Mouse (Mus musculus): Measurements from ENCODE around the gene Kansl1l. TPM values are rescaled to one million over a fixed set of nuclear protein-coding genes. Genes with fewer than 3 reads are reported as not detected.

The Kansl1l gene
- polyA plus RNA-seq, 1 experiment from 2014 or later, result 16.1 TPM

DNA sequence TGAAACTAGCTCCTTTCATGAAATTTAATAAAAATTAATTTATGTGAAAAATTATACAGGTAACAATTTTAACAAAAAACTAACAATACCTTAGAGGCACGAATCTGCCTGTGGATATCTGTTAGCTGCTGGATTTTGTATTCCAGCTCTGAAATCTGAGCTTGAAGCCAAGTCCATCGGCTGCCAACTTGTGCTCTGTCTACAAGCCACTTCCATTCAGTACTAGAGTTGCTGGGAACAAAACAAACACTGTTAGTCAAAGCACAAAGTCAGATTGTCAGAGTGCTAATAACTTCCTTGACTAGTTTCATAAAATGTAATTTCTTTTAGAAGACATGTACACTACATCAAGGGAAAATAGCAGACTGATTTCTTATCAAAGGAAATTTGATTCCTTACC, 39.5 kb downstream of the Kansl1l start:
- H3K36me3 ChIP-seq (ENCODE audit: control insufficient read depth, insufficient read depth, low read length), result no peaks in the 10 kb centered on the region; the same call in 1 of the 2 replicates
- no peak overlapping the region for H3K4me3 ChIP-seq (ENCODE audit: low read depth, low read length)
- no peaks in the 10 kb centered on the region for H3K4me1 ChIP-seq (ENCODE audit: control insufficient read depth, insufficient read depth, low read length)
- H3K27ac ChIP-seq (ENCODE audit: low read length), result no peak overlapping the region
- H3K4me2 ChIP-seq (replicated peaks; ENCODE audit: low read depth, low read length), result no peak overlapping the region
- ATAC-seq (ENCODE audit: insufficient number of reproducible peaks, insufficient read depth, low FRiP score, low read depth), result no peak
- 56% methylated on average over 2 of the region's 2 CpGs for WGBS
- H3K9me3 ChIP-seq (ENCODE audit: control insufficient read depth, low read depth, low read length), result no peaks in the 10 kb centered on the region
- no peaks in the 10 kb centered on the region for H3K27me3 ChIP-seq (ENCODE audit: control insufficient read depth, insufficient read depth, low read length)
- no peak overlapping the region for H3K9ac ChIP-seq (replicated peaks; ENCODE audit: low read depth, low read length)

DNA sequence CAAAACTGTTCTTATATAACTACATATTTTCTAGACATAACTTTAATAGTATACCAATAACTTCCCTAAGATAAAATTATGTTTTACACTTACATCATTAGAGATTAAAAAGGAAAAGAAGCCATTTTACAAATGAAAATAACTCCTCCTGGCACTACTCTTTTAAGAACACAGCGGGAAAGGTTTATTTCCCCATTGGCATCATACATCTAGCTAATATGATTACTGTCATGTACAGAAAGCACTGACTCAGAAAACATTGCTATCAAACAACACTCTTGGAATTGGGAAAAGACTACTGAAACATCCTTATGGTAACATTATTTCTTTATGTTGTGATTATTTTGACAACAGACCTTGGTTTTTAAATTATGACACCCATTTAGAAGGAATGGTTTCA, 48.6 kb downstream of the Kansl1l start:
- Histone ChIP-seq H3K9ac (replicated peaks; ENCODE audit: low read depth, low read length) (no peak overlapping the region), H3K36me3 (ENCODE audit: control insufficient read depth, insufficient read depth, low read length) (peaks cover 5% of the 10 kb centered on the region)
- WGBS, result 93% methylated on average over 1 of the region's 1 CpGs

GRCm38 (mm10) chr1:66730581-66730980, 86.8 kb downstream of the Kansl1l start:
- Histone ChIP-seq H3K27ac (ENCODE audit: low read length) (no peak overlapping the region), H3K4me1 (ENCODE audit: control insufficient read depth, insufficient read depth, low read length) (no peaks in the 10 kb centered on the region), H3K9me3 (ENCODE audit: control insufficient read depth, low read depth, low read length) (no peaks in the 10 kb centered on the region), H3K27me3 (ENCODE audit: control insufficient read depth, insufficient read depth, low read length) (no peaks in the 10 kb centered on the region), H3K9ac (replicated peaks; ENCODE audit: low read depth, low read length) (no peak overlapping the region), H3K36me3 (ENCODE audit: control insufficient read depth, insufficient read depth, low read length) (peaks cover 15% of the 10 kb centered on the region), H3K4me3 (ENCODE audit: low read depth, low read length) (no peak overlapping the region), H3K4me2 (replicated peaks; ENCODE audit: low read depth, low read length) (no peak overlapping the region)
- no peak for ATAC-seq (ENCODE audit: insufficient number of reproducible peaks, insufficient read depth, low FRiP score, low read depth)
- whole genome bisulfite sequencing, result 75% methylated on average over 1 of the region's 1 CpGs

More for the DNA sequence above, 48.6 kb downstream of the Kansl1l start:
- H3K27me3 ChIP-seq (ENCODE audit: control insufficient read depth, insufficient read depth, low read length), result no peaks in the 10 kb centered on the region
- no peak overlapping the region for H3K27ac ChIP-seq (ENCODE audit: low read length)
- no peak overlapping the region for H3K4me2 ChIP-seq (replicated peaks; ENCODE audit: low read depth, low read length)
- ATAC-seq (ENCODE audit: insufficient number of reproducible peaks, insufficient read depth, low FRiP score, low read depth), result no peak
- H3K4me1 ChIP-seq (ENCODE audit: control insufficient read depth, insufficient read depth, low read length), result no peaks in the 10 kb centered on the region
- H3K9me3 ChIP-seq (ENCODE audit: control insufficient read depth, low read depth, low read length), result no peaks in the 10 kb centered on the region
- H3K4me3 ChIP-seq (ENCODE audit: low read depth, low read length), result no peak overlapping the region

- ATAC-seq (ENCODE audit: insufficient number of reproducible peaks, insufficient read depth, low FRiP score, low read depth), result no peak
- 98% methylated on average over 3 of the region's 3 CpGs for whole genome bisulfite sequencing
- Histone ChIP-seq H3K36me3 (ENCODE audit: control insufficient read depth, insufficient read depth, low read length) (peaks cover 17% of the 10 kb centered on the region), H3K4me3 (ENCODE audit: low read depth, low read length) (no peak overlapping the region), H3K9ac (replicated peaks; ENCODE audit: low read depth, low read length) (no peak overlapping the region), H3K4me1 (ENCODE audit: control insufficient read depth, insufficient read depth, low read length) (no peaks in the 10 kb centered on the region), H3K27me3 (ENCODE audit: control insufficient read depth, insufficient read depth, low read length) (no peaks in the 10 kb centered on the region), H3K9me3 (ENCODE audit: control insufficient read depth, low read depth, low read length) (no peaks in the 10 kb centered on the region), H3K4me2 (replicated peaks; ENCODE audit: low read depth, low read length) (no peak overlapping the region), H3K27ac (ENCODE audit: low read length) (no peak overlapping the region)
Observed at GRCm38 (mm10) chr1:66712859-66713258, 104.5 kb downstream of the Kansl1l start.

DNA sequence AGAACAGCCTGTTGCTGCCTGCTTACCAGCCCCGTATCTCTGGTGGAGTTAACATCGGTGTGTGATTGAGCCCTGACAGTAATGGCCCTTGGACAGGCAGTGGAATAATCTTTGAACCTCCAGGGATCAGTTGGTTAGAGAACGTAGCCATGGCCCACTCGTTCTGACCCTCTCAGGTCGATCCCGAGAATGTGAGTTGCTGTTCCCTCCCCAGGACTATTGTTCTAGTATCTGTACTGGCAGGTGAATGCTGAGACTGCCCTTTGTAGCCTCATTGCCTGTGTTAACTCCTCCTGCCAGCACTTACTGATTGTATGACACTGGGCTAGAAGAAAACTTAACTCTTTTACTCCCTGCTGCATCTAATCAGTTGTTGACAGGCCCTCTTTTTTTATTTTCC, 112.8 kb downstream of the Kansl1l start:
- H3K27ac ChIP-seq (ENCODE audit: low read length), result no peak overlapping the region
- H3K4me2 ChIP-seq (replicated peaks; ENCODE audit: low read depth, low read length), result no peak overlapping the region
- no peak for ATAC-seq (ENCODE audit: insufficient number of reproducible peaks, insufficient read depth, low FRiP score, low read depth)
- H3K9me3 ChIP-seq (ENCODE audit: control insufficient read depth, low read depth, low read length), result no peaks in the 10 kb centered on the region
- no peaks in the 10 kb centered on the region for H3K27me3 ChIP-seq (ENCODE audit: control insufficient read depth, insufficient read depth, low read length)
- H3K4me3 ChIP-seq (ENCODE audit: low read depth, low read length), result no peak overlapping the region
- H3K4me1 ChIP-seq (ENCODE audit: control insufficient read depth, insufficient read depth, low read length), result 0 out of 2 replicates have a peak, but pooled peaks cover 6% of the 10 kb centered on the region
- no peak overlapping the region for H3K9ac ChIP-seq (replicated peaks; ENCODE audit: low read depth, low read length)
- no peaks in the 10 kb centered on the region; the same call in 1 of the 2 replicates for H3K36me3 ChIP-seq (ENCODE audit: control insufficient read depth, insufficient read depth, low read length)
- 65% methylated on average over 6 of the region's 6 CpGs for WGBS

DNA sequence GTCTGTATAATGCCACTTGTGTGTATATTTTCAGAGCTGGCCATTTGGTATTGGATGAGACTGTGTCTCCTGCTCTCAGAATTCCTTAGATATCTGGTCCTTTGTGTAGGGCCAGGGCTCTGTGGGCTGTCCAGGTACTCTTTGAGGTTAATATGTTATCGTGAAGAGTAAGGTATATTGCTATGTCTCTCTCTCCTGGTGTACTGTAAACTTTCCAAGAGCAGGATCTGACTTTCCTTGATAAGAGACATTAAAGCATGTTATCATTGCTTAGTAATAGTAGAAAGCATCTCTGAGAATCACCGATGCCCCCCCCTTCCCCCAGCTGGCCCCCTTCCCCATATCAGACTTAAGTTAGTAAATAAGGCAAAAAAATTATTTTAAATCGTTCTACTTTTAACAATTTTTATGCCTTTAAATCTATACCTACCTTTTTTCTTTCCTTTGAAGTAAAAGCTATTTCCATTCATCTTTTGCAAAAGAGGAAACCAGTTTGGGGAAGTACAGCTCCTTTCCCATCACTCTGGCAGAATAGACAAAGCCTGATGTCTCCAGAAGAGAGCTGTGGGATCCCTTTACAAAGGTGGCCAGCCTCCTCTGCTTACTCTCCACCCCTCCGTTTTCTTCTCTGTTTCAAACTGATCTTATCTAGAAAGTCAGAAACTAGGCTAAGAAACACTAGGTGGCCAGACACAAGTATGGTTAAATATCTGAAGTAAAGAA, 114.6 kb downstream of the Kansl1l start:
- Histone ChIP-seq H3K36me3 (ENCODE audit: control insufficient read depth, insufficient read depth, low read length) (no peaks in the 10 kb centered on the region; the same call in 1 of the 2 replicates), H3K9ac (replicated peaks; ENCODE audit: low read depth, low read length) (no peak overlapping the region), H3K27ac (ENCODE audit: low read length) (no peak overlapping the region), H3K9me3 (ENCODE audit: control insufficient read depth, low read depth, low read length) (no peaks in the 10 kb centered on the region), H3K4me3 (ENCODE audit: low read depth, low read length) (no peak overlapping the region), H3K27me3 (ENCODE audit: control insufficient read depth, insufficient read depth, low read length) (no peaks in the 10 kb centered on the region), H3K4me1 (ENCODE audit: control insufficient read depth, insufficient read depth, low read length) (0 out of 2 replicates have a peak, but pooled peaks cover 6% of the 10 kb centered on the region), H3K4me2 (replicated peaks; ENCODE audit: low read depth, low read length) (no peak overlapping the region)
- no peak for ATAC-seq (ENCODE audit: insufficient number of reproducible peaks, insufficient read depth, low FRiP score, low read depth)
- 69% methylated on average over 4 of the region's 4 CpGs for WGBS

DNA sequence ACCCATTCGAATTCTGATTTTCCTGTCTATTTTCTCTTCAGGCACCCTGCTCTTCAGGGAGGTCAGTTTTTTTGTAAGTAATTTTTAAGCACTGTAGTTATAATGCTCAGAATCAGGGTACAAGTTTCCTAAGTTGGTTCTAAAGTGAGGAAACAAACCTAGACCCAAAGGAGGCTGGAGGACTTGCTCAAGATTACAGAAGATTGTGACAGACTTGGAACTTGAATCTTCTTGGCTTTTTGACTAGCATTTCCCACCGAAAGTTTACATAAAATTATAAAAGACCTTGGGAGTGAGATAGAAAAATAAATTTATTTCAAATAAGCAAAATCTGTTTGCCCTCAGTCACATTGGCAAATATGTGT, 115.8 kb downstream of the Kansl1l start:
- Histone ChIP-seq H3K4me1 (ENCODE audit: control insufficient read depth, insufficient read depth, low read length) (0 out of 2 replicates have a peak, but pooled peaks cover 6% of the 10 kb centered on the region), H3K36me3 (ENCODE audit: control insufficient read depth, insufficient read depth, low read length) (no peaks in the 10 kb centered on the region), H3K27me3 (ENCODE audit: control insufficient read depth, insufficient read depth, low read length) (no peaks in the 10 kb centered on the region), H3K9ac (replicated peaks; ENCODE audit: low read depth, low read length) (peak overlapping the region; percentile 65), H3K9me3 (ENCODE audit: control insufficient read depth, low read depth, low read length) (no peaks in the 10 kb centered on the region), H3K27ac (ENCODE audit: low read length) (no peak overlapping the region), H3K4me3 (ENCODE audit: low read depth, low read length) (peak overlapping the region; percentile 83), H3K4me2 (replicated peaks; ENCODE audit: low read depth, low read length) (peak overlapping the region; percentile 53)
- no peak for ATAC-seq (ENCODE audit: insufficient number of reproducible peaks, insufficient read depth, low FRiP score, low read depth)
- 28% methylated on average over 2 of the region's 2 CpGs for WGBS

DNA sequence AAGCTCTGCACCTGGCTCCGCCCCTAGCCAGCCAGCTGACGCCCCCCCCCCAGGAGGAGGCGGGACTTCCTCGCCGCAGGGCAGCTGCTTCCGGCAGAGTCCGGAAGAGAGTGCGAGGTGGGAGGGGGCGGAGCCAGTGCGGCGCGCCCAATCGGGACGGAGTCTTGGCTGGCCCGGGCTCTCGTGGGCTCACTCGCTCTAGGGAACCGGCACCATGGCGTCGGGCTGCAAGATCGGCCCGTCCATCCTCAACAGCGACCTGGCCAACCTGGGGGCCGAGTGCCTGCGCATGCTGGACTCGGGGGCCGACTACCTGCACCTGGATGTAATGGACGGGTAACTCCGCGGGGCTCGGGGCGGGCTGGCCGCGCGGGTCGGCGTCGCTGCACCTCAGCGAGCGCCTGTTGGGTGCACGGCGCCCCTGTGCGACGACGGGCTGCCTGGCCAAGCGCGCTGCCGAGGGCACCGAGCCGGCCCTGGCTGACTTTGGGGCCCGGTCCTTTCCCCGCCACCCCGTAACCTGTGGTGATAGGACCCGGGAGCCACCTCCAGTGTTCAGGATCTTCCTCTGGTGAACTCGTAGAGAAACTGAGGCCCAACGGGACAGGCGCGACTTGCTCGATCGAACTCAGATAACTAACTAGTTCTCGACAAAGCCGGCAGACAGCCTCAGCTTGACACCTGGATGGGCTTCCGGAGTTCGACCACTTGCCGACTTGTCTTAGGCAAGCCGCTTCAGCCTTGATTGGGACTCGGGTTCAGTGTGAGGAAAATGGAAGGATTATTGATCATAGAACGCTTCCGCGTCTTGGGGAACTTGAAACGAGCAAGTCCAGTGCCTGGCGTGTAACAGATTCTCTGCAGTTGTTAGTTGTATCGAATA, 116.4 kb downstream of the Kansl1l start, which contains the start of gene Rpe:
Rpe (plus strand) TSS at position 139 of the 883 bp plus-strand sequence.
- Histone ChIP-seq H3K4me3 (ENCODE audit: low read depth, low read length) (peak within 1 kb of the TSS; percentile 83), H3K4me1 (ENCODE audit: control insufficient read depth, insufficient read depth, low read length) (0 out of 2 replicates have a peak, but pooled peaks cover 6% of the 10 kb centered on the region), H3K36me3 (ENCODE audit: control insufficient read depth, insufficient read depth, low read length) (no peaks in the 10 kb centered on the region), H3K27ac (ENCODE audit: low read length) (peak within 1 kb of the TSS; percentile 74), H3K4me2 (replicated peaks; ENCODE audit: low read depth, low read length) (peak within 1 kb of the TSS; percentile 53), H3K9ac (replicated peaks; ENCODE audit: low read depth, low read length) (peak within 1 kb of the TSS; percentile 65), H3K27me3 (ENCODE audit: control insufficient read depth, insufficient read depth, low read length) (no peaks in the 10 kb centered on the region), H3K9me3 (ENCODE audit: control insufficient read depth, low read depth, low read length) (no peaks in the 10 kb centered on the region)
- ATAC-seq (ENCODE audit: insufficient number of reproducible peaks, insufficient read depth, low FRiP score, low read depth), result peak; percentile 100
- under 1% methylated on average over 73 of the region's 73 CpGs for WGBS

Measured in stomach, embryonic 14.5 days (tissue).